Mouse (Mus musculus) hindbrain, embryonic 11.5 days (tissue): ENCODE data around the gene Tmem107. TPM values are rescaled to one million over a fixed set of nuclear protein-coding genes. Genes with fewer than 3 reads are reported as not detected.
A peak's percentile ranks its signal among the peaks of the same experiment; 100 is the strongest.

Experiments used
- ATAC-seq: fragments of 200-750 bp; cut with Nextera tagmentation; 2 replicates; pipeline ENCODE4 v1.8.0; 2017; ENCODE audit warnings: mild to moderate bottlenecking, moderate TSS enrichment, moderate library complexity; ENCODE audit not compliant: low FRiP score
- DNase-seq: peaks from one replicate; pipeline ENCODE4 v3.0.0-alpha.2; 2015; ENCODE audit warnings: low spot score
- H3K27ac ChIP-seq: fragments of 300-500 bp; sonication (generic); 2 replicates; pipeline ENCODE4 v1.5.1; 2014; ENCODE audit warnings: mild to moderate bottlenecking, low read depth, low read length
- H3K27me3 ChIP-seq: fragments of 300-500 bp; sonication (generic); 2 replicates; pipeline ENCODE4 v1.6.1; 2014; ENCODE audit warnings: mild to moderate bottlenecking, low read length, moderate library complexity, mixed read lengths; ENCODE audit not compliant: control insufficient read depth, insufficient read depth
- H3K36me3 ChIP-seq: fragments of 300-500 bp; sonication (generic); 2 replicates; pipeline ENCODE4 v1.6.1; 2014; ENCODE audit warnings: mild to moderate bottlenecking, low read length, moderate library complexity, mixed read lengths; ENCODE audit not compliant: control insufficient read depth, insufficient read depth
- H3K4me1 ChIP-seq: fragments of 300-500 bp; sonication (generic); replicated peaks from 2 replicates; pipeline ENCODE4 v1.6.1; 2014; ENCODE audit warnings: low read length, mixed read lengths; ENCODE audit not compliant: control insufficient read depth, insufficient read depth
- H3K4me2 ChIP-seq: fragments of 300-500 bp; sonication (generic); replicated peaks from 2 replicates; pipeline ENCODE4 v1.6.1; 2014; ENCODE audit warnings: mild to moderate bottlenecking, low read depth, low read length
- H3K4me3 ChIP-seq: fragments of 300-500 bp; sonication (generic); 2 replicates; pipeline ENCODE4 v1.5.1; 2014; ENCODE audit warnings: low read depth, low read length
- H3K9ac ChIP-seq: fragments of 300-500 bp; sonication (generic); 2 replicates; pipeline ENCODE4 v1.6.1; 2014; ENCODE audit warnings: low read depth, low read length
- H3K9me3 ChIP-seq: fragments of 300-500 bp; sonication (generic); 2 replicates; pipeline ENCODE4 v1.6.1; 2016; ENCODE audit warnings: low read length; ENCODE audit not compliant: control insufficient read depth
- WGBS: fragments of 180-500 bp; shearing (Covaris S2); extraction: QIAGEN DNeasy Blood & Tissue Kit; methylation state at CpG from one replicate; pipeline ENCODE4 v1.1.7; 2014; 5-methylcytosine and 5-hydroxymethylcytosine counted together
- polyA plus RNA-seq: library from polyadenylated mRNA; unstranded; fragments of >200 nt; fragmentation: Nextera tagmentation; extraction: Ambion mirVana; gene quantifications from 2 replicates; pipeline ENCODE4 v1.2.1, GENCODE M21; 2014

Gene Tmem107
- polyA plus RNA-seq: 52.4 and 54.6 TPM in 2 replicates

DNA sequence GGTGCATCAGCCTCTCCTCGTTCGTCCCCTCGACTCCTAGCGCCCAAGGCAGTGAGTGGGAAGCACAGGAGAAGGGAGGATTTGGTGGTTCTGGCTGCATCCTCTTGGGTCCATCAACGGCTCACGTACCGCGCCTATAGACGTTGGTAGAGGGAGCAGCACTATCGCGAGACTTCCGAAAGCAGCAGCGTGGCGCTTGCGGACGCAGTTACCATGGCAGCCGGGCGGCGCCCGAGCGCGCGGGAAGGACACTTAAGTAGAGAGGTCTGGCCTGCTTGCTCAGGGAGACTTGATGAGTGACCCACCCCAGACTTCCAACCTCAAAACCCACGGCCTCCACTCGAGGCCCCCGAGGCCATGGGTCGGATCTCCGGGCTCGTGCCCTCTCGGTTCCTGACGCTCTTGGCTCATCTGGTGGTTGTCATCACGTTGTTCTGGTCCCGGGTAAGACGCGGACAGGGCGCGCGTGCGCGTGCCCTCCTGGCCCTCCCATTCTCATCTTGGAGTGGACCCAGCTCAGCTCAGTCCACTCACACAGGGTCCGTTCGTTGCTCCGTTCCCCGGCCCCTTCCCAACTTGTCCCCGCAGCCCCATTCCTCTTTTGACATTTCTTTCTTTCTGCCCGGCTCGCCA lies at the start of gene Tmem107:
Gene Tmem107, plus strand, starts transcription at position 217 of the 633 bp plus-strand sequence.
- H3K9me3 ChIP-seq: no peaks in the 10 kb centered on the region
- DNase-seq (peak; percentile 95), ATAC-seq (peak; percentile 92)
- no peaks in the 10 kb centered on the region for H3K36me3 ChIP-seq
- H3K4me1 ChIP-seq: peaks cover 7% of the 10 kb centered on the region
- under 1% methylated on average over 47 of the region's 47 CpGs for WGBS
- peak within 1 kb of the TSS; percentile 81 for H3K9ac ChIP-seq
- no peaks in the 10 kb centered on the region for H3K27me3 ChIP-seq
- peak within 1 kb of the TSS; percentile 85 for H3K4me2 ChIP-seq
- H3K4me3 ChIP-seq: peak within 1 kb of the TSS; percentile 59
- H3K27ac ChIP-seq: peak within 1 kb of the TSS; percentile 82

DNA sequence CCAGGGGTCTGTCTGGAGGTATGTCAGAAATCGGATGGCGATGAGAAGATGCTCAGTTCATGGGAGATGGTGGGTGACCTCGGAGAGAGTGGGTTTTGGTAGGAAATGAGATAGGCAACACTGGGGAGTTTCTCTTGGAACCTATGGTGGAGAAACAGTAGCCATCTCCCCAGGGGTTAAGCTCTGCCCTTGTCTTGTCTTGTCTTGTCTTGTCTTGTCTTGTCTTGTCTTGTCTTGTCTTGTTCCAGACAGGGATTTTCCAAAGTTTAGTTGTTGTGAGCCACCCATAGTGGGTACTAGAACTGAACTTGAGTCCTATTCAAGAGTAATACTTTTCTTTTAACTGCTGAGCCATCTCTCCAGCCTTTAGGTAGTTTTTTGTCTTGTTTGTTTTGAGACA lies 44.0 kb upstream of the Tmem107 start:
- no peak for DNase-seq
- Histone ChIP-seq H3K9me3 (no peaks in the 10 kb centered on the region), H3K27me3 (no peaks in the 10 kb centered on the region), H3K4me3 (no peak overlapping the region), H3K4me1 (no peaks in the 10 kb centered on the region), H3K9ac (no peak overlapping the region), H3K4me2 (no peak overlapping the region), H3K27ac (no peak overlapping the region), H3K36me3 (peaks cover 22% of the 10 kb centered on the region)
- ATAC-seq: no peak
- 93% methylated on average over 3 of the region's 3 CpGs for WGBS

DNA sequence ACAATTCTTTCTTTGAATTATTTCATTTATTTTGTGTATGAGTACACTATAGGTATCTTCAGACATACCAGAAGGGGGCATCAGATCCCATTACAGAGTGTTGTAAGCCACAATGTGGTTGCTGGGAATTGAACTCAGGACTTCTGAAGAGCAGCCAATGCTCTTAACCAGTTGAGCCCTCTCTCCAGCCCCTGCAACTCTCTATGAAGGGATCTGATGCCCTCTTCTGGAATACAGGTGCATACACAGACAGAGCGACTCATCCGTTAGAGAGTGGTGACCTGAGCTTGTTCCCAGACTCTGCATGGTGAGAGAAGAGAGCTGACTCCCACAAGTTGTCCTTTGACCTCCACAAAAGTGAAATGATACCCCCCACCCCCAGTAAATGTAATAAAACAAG lies 41.8 kb upstream of the Tmem107 start:
- Histone ChIP-seq H3K36me3 (peaks cover 16% of the 10 kb centered on the region; the same call in 1 of the 2 replicates), H3K4me2 (no peak overlapping the region), H3K4me3 (no peak overlapping the region), H3K27ac (no peak overlapping the region), H3K9me3 (no peaks in the 10 kb centered on the region), H3K4me1 (no peaks in the 10 kb centered on the region), H3K9ac (no peak overlapping the region), H3K27me3 (no peaks in the 10 kb centered on the region)
- ATAC-seq (no peak), DNase-seq (no peak)
- WGBS: 73% methylated on average over 2 of the region's 2 CpGs

DNA sequence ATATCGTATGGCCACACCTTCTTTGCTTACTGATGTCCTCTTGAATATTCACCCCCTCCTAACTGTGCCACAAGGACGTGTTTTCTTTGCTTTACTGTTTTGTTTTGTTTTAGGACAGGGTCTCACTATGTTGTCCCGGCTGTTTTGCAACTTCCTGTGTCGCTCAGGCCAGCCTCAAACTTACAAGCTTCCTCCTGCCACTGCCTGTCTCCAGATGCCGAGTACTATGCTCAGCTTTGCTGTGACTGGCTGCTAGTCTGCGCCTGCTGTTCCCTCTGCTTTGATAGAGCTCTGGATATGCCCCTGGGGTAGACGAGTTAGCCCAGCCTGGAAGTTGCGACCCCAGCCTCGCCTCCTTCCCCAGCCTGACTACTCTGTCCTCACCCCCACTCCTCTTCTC lies 37.1 kb upstream of the Tmem107 start:
- H3K36me3 ChIP-seq: peaks cover 2% of the 10 kb centered on the region; the same call in 1 of the 2 replicates
- H3K9ac ChIP-seq: no peak overlapping the region
- no peaks in the 10 kb centered on the region for H3K27me3 ChIP-seq
- H3K9me3 ChIP-seq: no peaks in the 10 kb centered on the region
- H3K27ac ChIP-seq: no peak overlapping the region
- H3K4me2 ChIP-seq: no peak overlapping the region
- WGBS: 81% methylated on average over 9 of the region's 9 CpGs
- peaks cover under 1% of the 10 kb centered on the region; the same call in 1 of the 2 replicates for H3K4me1 ChIP-seq
- DNase-seq (no peak), ATAC-seq (no peak)
- no peak overlapping the region for H3K4me3 ChIP-seq

DNA sequence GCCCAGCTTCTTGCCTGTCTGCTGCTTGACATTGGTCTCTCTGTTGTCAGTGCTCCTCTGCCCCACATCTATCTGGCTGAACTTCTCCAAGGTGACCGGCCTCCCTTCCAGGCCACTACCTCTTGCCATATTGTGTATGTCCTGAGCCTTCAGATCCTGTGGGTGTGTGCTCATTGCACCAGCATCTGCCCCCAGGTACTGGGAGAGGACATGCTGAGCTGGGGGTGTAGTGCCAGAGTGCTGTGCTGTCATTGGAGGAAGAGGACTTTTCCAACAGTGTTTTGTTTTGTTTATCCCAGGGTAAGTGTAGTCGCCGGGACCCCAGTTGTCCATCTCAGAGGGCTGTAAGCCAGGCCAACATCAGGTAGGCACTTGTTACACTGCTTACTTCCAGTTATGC lies 36.0 kb upstream of the Tmem107 start:
- H3K4me2 ChIP-seq: no peak overlapping the region
- H3K27ac ChIP-seq: no peak overlapping the region
- H3K9me3 ChIP-seq: no peaks in the 10 kb centered on the region
- H3K4me3 ChIP-seq: no peak overlapping the region
- DNase-seq (no peak), ATAC-seq (no peak)
- WGBS: 88% methylated on average over 3 of the region's 3 CpGs
- H3K9ac ChIP-seq: no peak overlapping the region
- H3K27me3 ChIP-seq: no peaks in the 10 kb centered on the region
- H3K4me1 ChIP-seq: peaks cover 3% of the 10 kb centered on the region; the same call in 1 of the 2 replicates
- H3K36me3 ChIP-seq: peaks cover 2% of the 10 kb centered on the region; the same call in 1 of the 2 replicates

DNA sequence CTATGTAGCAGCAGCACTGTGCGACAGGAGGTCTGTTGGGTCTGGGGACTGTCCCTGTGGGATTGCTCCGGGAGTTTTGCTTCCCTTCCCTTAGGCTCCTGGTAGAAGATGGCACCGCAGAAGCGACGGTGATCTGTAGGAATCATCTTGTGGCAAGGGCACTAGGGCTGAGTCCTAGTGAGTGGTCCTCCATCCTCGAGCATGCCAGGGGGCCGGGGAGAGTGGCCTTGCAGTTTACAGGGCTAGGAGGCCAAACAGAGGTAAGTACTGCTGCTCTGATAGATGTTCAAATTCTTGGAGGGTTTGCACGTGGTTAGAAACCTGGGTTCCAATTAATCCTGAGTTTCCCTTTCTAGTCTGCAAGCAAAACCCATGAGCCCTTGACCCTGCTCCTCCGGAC lies 35.2 kb upstream of the Tmem107 start:
- peaks cover 2% of the 10 kb centered on the region; the same call in 1 of the 2 replicates for H3K36me3 ChIP-seq

DNA sequence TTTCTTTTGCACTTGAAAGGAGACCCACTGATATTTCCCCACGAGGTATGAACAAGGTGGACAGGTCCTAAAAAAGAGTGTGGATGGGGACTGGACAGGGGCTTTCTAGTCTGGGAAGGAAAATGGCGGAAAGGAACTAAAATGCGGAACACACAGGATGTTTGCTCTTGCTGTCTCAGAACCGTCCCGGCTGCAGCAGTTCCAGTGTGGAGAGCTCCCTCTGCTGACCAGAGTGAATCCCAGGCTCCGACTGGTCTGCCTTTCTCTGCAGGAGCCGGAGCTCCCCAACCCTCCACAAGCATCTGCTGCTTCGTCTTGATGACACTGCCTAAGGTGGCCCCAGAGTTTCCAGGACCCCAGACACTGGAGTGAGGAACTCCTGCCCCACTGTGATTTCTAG lies 34.8 kb upstream of the Tmem107 start:
- peak overlapping the region; percentile 18; the same call in 1 of the 2 replicates for H3K4me2 ChIP-seq
- ATAC-seq: no peak; the same call in 1 of the 2 replicates
- WGBS: 6% methylated on average over 8 of the region's 8 CpGs
- DNase-seq: peak; percentile 85
- H3K9me3 ChIP-seq: no peaks in the 10 kb centered on the region
- H3K9ac ChIP-seq: 0 out of 2 replicates have a peak overlapping the region, but pooled peaks have one; percentile 11
- H3K27me3 ChIP-seq: no peaks in the 10 kb centered on the region
- peak overlapping the region; percentile 58; the same call in 1 of the 2 replicates for H3K27ac ChIP-seq
- H3K4me1 ChIP-seq: peaks cover 3% of the 10 kb centered on the region; the same call in 1 of the 2 replicates
- peaks cover 2% of the 10 kb centered on the region; the same call in 1 of the 2 replicates for H3K36me3 ChIP-seq
- peak overlapping the region; percentile 13 for H3K4me3 ChIP-seq

More for the DNA sequence above, 35.2 kb upstream of the Tmem107 start:
- H3K9ac ChIP-seq: 0 out of 2 replicates have a peak overlapping the region, but pooled peaks have one; percentile 11
- H3K27ac ChIP-seq: peak overlapping the region; percentile 58; the same call in 1 of the 2 replicates
- no peak for DNase-seq
- no peak for ATAC-seq
- peak overlapping the region; percentile 13 for H3K4me3 ChIP-seq
- 82% methylated on average over 9 of the region's 9 CpGs for WGBS
- H3K9me3 ChIP-seq: no peaks in the 10 kb centered on the region
- no peak overlapping the region for H3K4me2 ChIP-seq
- H3K4me1 ChIP-seq: peaks cover 3% of the 10 kb centered on the region; the same call in 1 of the 2 replicates
- no peaks in the 10 kb centered on the region for H3K27me3 ChIP-seq

DNA sequence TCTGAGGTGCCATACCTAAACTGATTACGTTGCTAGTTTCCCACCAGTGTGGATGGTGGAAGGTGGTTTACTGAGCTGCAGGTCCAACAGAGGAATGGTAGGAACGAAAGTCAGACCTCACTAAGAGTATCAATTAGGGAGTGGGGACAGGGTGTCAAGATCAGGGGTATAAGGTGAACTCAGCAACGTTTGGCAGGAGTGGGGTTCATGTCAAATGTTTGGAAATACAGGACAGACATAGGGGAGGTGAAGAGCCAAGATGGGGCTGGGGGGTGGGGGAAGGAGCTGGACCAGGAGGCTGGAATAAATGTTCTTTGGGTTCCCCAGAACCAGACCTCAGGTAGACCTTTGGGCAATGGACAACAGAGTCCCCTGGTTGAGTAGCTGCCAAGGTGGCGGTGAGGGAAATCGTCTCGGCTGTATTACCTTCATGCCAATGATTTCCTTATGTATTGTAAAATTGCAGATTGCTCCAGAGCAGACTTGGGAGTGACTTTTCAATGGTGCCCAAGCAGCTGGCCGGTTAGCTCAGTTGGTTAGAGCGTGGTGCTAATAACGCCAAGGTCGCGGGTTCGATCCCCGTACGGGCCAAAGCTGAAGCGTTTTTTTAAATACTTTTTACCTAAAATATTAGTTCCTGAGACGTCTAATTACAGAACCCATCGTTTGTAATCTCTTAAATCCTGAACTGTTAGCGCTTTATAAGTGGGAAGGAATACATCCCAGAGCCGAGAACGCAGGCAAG lies 33.9 kb upstream of the Tmem107 start:
- Histone ChIP-seq H3K9ac (peak overlapping the region; percentile 71), H3K36me3 (peaks cover 2% of the 10 kb centered on the region; the same call in 1 of the 2 replicates), H3K4me1 (peaks cover 3% of the 10 kb centered on the region; the same call in 1 of the 2 replicates), H3K27me3 (no peaks in the 10 kb centered on the region), H3K9me3 (no peaks in the 10 kb centered on the region), H3K4me2 (peak overlapping the region; percentile 34), H3K4me3 (peak overlapping the region; percentile 66), H3K27ac (no peak overlapping the region; the same call in 1 of the 2 replicates)
- DNase-seq (peak; percentile 93), ATAC-seq (no peak)
- WGBS: 12% methylated on average over 20 of the region's 20 CpGs
